Mouse (Mus musculus) urinary bladder, adult 18-20 months (tissue): ENCODE data around the gene Plaa.
"Not testable (repeated sequence)": the region's sequence is repeated elsewhere in the genome, so short reads cannot be mapped to it uniquely, and the experiment has no call there.

Source experiments
- DNase-seq, 2 experiments: peaks; one replicate each; pipeline ENCODE4 v3.0.0; 2022; ENCODE audit warnings: low spot score in 2 of 2, mixed read lengths in 2 of 2

Gene Plaa

DNA sequence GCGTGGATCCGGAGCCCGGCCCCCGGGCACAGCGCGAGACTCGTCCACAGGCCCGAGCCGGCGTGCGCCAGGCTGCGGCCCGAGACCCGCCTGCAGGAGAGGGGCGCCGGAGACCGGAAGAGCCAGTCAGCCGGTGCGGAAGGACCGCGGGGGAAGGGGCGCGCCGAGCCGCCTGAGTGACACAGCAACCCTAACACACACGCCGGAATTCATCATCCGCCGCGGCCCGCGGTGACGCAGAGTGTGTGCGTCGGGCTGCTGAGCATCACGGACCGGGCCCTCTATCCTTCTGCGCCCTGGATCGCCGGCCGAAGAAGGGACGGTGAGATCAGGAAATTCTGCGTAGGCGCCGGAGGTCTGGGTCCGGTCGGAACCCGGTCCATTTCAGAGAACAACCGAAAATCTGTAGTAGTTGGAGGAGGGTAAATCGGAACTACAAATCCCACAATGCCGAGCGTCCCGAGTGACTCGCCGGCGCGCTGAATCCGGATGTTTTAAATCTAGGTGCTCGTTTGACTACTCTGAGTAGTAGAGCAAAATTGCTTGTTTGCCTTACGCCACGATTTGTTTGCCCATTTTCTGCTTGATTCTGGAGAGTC, at the start of gene Plaa:
Gene Plaa (minus strand): TSS at position 214 of the 599 bp plus-strand sequence.
- DNase-seq: peak; percentile 88 to 91

DNA sequence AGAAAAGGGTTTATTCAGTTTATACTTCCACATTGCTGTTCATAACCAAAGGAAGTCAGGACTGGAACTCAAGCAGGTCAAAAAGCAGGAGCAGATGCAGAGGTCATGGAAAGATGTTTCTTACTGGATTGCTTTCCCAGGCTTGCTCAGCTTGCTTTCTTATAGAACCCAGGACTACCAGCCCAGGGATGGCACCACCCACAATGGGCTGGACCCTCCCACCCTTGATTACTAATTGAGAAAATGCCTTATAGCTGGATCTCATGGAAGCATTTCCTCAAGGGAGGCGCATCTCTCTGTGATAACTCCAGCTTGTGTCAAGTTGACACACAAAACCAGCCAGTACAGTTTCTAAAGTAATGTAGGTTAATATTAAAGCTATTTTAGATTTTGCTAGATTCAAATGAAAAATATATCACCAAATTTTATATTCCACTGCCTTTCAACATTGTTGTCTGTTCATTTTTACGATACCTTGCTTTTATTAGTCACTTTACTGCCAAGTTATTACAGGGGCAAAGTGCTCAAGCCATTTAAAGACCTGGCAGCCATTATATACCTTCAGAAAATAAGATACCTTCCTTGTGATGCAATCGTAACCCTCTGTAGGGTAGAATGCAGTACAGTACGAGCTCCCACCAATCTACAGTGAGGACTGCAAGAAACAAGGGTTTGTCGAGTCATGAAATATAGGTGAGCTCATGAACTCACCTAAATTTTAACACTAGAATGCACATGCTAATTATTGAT, 47.6 kb upstream of the Plaa start:
- not testable (repeated sequence) for DNase-seq

DNA sequence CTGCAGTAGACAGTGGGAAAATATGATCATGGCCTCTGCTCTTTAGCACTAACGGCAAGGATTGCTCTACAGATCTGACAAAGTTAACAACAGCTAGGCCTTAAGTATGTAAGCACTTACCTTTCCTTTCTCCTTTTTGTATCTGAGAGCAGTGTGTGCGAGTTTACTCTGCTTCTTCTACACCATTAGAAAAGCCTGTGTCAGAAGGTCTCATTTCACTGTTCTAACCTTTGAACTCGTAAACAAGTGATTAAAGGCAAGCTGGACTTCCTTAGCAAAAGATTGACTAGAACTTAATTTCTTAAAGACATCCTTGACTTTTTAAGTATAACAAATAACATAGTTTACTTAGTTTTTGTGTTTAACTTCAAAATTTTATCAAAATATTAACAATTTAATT, 46.9 kb upstream of the Plaa start, which contains the start of gene Lrrc19:
Gene Lrrc19 (minus strand): TSS at position 225 of the 400 bp plus-strand sequence.
- DNase-seq: no peak

DNA sequence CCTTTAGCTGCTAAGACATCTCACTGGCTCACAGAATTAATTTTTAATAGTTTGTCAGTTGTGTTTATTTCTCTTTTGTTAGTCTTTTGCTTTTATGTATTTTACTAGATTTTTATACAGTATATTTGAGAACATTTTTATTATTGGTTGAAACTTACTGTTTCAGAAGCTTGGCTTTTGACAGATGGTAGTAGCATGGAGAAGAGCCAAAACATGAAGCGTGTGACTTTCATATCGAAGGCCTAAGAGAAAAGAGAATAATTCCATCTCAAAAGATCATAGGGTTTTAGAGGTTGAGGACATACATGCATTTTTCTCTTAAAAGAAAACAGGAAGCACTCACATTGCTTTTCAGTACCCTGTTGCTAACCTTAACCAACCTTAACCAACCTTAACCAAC, 40.1 kb upstream of the Plaa start:
- no peak for DNase-seq

DNA sequence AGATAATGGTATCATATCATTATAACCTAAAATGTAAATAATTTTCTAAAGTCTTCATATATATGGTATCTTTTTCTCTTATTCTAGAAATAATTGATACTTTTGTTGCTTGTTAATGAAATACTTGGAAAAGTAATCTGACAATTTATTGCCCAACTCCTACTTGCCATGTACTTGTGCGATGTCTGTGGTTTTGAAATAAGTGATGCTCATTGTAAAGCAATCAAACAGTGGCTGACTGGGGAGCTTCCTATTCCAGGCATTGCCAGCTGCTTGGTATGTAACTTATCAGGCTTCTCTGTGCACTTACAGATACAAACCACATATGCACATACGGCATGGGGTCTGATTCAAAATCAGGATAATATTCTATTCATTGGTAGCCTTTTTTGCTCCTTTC, 17.0 kb upstream of the Plaa start:
- DNase-seq: no peak

DNA sequence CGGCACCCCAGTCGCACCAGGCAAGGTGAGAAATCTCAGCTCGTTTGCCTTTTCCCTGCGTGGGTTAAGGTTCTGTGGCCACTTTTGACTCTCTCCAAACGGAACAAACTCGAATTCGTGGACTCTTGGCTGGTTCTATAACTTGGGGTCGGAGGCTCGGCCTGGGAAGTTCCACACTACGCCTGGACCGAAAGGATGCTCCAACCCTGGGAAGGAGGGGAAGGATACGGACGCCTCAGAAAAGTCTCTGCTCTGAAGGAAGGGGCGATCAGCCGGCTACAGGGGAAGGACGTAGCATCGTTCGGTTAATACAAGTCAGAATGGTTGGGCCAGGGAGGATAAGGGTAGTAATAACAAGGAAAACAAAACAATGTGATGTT, 11.6 kb upstream of the Plaa start:
- DNase-seq: peak in 1 of 2 experiments; percentile 2

DNA sequence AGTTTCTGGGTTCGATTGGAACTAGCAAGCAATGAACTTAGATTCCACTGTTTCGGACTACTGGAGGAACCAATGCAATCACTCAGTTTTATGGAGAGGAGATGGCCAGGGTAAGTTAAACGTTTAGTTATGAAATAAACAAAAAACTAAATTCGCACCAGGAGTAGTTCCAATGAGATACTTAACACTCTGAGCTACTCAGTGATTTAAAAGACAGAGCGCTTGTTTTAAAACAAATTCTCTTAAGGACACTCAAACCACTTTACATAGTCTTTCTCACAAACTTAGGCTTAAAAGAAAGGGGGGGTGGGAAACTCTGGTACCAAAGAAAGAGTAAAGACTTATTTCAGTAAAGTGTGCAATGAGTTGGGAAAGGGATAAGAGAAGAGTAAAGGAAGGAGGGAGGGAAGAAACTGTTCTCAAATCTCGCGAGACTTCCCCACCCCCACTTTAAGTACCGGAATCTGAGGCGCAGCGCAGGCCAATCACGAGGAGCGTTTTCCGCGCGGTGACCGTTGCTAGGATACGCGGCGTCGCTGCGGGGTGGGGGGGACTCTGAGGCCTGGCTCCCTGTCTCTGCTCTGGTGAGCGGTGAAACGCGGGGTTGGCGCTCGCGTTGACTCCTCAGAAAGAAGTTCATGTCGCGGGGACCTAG, 11.1 kb upstream of the Plaa start, which contains the start of gene Ift74:
Gene Ift74 (plus strand): TSS at position 520 of the 655 bp plus-strand sequence.
- DNase-seq: peak; percentile 69 to 91

DNA sequence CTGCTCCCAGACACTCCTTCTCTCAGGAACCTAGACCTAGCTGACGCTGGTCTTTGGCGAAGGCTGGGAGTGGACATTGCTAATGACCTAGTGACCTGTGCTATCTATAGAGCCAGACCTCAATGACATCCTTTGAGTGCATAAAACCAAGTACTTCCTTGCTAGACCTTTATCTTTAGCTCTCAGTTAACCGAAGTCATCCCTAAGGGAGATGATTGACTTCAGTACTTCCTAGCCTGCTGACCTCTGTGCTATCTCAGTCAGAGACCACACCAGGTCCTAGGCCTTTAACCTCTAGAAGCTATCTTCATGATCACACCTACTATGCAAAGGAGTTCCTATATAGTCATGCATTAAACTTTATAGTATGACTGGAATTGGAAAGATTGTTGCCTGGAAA, 7.3 kb upstream of the Plaa start:
- DNase-seq: no peak

DNA sequence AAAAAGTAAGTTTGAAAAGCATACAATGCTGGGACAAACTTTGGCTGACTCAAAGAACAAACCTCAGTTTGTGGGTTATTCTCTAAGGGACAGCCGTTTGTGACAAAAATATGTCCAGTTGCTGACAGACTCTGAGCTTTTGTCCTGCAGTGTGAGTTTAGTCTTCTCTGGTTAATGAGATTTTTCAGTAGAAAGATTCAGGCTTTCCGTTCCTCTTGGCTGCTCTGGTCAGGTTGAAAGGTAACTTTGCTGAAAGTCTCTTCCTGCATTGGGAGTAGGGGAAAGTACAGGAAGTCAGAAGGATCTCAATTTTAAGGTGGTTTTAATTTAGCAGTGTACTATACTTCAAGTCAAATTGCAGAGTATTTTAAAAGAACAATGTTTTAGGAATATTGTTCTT, 2.5 kb upstream of the Plaa start:
- no peak for DNase-seq

DNA sequence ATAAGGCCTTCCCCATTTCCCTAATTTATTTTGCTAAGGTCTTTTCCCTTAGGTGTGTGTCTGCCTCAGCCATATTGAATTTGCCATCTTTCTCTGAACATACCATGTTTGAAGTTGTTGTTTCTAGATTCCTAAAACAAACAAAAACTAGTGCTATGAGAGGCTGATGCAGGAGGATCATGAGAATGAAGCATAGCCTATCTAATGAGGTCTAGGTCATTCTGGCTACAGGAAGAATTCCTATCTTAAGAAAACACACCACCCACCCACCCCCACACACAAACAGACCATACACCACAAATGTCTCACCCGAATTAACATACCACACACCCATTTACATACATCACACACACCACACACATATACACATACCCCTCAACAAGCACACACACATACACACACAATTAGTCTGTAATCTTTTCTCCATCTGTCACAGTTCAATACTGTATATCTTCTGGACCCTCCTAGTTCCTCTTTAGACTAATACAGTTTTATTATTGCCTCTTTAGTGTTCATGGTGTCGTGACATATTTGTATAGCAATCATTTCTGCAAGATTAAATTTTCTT, 1.5 kb upstream of the Plaa start:
- DNase-seq: no peak

DNA sequence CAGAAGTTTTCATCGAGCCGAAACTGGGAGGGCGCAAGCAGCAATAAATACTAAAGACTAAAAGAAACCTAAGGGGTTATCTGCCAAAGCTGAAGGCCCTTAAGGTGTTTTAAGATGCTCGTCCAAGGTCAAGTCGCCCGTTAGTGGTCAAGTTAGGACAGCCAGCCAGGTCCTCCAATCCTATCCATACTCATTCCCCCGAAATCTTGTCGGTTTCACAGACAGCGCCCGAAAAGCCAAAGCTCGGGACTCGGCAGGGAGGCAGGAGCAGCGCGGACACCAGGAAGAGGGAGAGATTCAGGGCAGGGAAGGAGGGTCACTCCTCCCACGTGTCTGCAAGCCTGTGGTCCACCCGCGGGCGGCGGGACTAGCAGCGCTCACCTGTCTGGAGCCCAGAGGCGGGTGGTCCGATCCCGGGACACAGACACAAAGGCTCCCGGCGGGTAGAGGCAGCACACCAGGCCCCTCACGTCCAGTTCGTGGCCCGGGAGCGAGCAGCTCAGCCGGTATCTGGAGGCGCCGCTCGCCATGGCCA, 481 bp downstream of the Plaa start:
- no peak for DNase-seq

DNA sequence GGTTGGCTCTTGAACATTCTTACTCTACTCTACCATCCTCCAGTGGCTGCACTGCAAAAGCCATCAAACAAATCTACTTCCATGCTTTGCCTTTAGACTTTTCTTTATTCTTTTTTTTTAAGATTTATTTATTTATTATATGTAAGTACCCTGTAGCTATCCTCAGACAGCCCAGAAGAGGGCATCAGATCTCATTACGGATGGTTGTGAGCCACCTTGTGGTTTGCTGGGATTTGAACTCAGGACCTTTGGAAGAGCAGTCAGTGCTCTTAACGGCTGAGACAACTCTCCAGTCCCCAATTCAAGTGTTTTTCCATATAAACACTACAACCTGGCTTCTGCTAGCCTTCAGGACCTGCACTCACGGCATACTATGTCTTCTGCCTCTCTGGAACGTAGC, 1.6 kb downstream of the Plaa start:
- no peak for DNase-seq

DNA sequence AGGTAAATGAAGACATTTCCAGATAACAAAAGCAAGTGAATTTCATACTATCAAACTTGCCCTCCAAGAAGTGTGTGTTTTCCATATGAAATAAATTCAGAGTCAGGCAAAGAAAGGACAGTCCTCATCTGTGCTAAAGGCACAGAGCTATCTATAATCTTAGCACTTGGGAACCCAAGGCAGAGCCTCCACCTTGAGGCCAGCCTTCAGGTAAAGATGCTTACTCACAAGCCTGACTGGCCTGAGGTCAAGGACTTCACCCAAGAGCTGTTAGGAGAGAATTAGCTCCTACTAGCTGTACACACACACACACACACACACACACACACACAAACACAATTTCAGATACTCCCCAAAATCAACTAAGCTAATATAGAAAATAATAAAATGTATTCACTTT, 10.3 kb downstream of the Plaa start:
- DNase-seq: no peak

DNA sequence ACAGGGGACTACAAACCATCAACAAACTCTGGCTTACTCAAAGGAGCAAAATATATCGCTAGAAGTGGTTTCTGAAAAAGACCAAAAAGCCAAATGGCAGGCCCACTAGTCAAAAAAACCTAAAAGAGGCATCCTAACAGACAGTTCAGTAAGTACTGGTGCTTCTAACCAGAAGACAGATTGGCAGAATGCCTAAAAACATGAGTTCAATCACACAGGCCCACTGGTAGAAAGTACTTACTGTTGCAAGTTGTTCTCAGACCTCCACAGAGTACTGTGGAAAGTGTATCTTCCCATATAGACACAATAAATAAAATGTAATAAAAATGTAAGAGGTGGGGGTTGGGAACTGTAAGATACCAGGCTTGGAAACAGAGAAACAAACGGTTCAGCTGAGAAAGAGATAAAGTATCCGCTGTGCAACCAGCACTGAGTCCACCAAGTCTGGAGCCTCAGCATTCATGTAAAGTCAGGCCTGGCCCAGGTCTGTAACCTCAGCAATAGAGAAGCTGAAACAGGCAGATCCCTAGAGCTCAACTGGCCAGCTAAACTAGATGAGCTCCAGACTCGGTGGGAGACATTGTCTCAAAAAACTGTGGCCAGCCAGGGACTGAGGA, 11.2 kb downstream of the Plaa start:
- DNase-seq: no peak

DNA sequence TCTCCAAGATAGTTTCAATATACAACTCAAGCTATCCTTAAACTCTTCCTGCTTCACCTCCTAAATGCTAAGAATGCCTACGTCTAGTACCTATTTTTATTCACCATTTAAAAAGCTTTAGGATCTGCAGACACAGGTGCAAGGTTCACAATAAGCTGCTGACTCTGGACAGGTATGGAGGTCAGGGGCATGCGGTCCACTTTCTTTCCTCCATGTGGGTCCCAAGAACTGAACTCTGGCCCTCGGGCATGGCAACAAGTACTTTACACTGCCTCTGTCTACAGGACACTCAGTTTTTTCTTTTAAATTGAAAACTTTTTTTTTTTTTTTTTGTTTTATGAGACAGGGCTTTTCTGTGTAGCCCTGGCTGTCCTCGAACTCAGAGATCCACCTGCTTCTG, 30.4 kb downstream of the Plaa start:
- DNase-seq: no peak

DNA sequence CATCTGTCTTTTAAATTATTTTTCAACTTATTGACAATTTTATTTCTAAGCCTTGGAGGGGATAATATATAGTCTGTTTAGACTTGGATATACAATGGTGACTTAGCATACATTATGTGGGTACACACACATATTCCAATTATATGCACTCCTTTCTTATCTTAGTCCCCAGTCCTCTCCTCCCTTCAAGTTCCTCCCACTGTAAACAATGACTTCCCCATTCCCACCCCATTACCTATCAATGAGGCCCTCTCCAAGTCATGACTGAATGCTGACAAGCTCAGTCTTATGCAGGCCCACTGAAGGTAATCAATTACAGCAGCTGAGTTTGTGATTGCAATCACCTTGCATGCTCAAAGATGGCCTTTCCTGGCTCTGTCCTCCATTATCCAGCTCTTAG, 38.7 kb downstream of the Plaa start:
- DNase-seq: no peak

DNA sequence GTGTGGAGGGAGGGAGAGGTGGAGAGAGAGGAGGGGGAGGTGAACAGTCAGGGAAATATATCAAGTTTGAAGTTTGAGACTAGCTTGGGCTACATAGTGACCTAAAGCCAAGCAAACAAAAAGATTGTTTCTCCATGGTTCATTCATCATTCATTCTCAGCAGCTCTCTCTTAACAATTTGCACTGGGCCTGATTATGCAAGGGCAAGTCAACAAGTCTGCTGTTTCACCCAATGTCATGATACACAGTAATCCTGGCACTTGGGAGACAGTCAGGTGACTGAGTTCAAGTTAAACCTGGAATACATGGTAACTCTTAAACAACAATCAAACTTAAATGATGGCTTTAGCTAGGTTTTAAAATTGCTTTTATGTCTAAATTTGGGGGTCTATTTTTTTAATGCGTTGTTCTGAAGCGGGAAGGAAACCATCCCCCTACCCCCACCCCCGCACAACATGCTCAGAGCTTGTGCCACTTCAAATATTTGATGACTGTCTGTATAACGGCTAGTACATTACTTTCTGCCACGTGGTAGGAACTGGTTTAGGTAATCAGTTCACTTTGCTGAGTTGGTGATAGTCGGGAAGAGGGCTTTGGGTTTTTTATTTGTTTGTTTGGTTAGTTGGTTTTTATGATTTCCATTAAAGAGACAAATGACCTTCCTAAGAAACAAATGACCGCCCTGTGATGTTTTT, 40.9 kb downstream of the Plaa start:
- no peak for DNase-seq

DNA sequence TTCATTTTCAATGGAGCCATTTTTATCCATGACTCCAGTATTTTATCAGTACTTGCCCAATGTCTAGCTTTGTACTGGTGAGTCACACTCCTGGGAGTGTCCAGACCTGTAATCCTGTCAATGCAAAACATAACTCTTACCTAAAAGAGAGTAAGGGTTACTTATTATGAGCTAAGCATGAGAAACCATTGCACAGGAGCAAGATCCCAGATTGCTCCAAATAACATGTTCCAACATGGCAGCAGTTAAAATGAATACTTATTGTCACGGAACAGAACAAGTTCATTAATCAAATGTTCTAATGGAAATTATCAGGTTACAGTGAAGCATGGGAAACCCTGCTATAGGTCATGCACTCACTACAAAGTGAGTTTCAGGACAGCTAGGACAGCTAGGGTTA, 42.7 kb downstream of the Plaa start:
- DNase-seq: no peak

DNA sequence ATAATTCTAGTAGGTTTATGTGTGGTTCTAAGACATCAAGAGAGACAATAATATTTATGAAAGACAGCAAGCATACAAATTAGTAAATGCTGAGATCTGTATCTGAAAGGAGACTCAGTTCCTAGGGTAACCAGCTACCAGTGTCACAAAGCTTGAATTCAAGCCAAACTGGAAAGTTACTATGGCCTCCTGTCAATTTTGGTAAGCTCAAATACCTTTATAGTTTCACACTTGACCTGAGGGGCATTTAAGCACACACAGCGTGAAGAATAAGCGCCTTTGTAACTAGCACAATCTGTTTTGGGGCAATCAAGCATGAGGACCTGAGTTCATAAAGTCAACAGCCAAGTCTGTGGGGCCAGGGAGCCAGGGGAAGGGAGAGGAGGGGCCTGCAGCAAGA, 43.8 kb downstream of the Plaa start:
- DNase-seq: no peak

DNA sequence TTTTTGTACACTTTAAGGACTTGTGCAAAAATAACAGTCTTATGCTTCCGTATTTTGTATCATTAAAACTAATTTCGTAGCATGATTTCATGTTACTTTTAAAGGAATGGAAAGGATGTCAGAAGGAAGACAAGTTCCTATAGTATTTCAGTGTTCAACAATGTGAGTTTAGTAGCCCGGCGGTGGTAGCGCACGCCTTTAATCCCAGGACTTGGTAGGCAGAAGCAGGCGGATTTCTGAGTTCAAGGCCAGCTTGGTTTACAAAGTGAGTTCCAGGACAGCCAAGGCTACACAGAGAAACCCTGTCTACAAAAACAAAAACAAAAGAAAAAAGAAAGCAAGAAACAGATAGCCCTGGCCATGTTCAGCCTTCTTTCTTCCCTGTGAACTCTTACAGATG, 45.9 kb downstream of the Plaa start:
- no peak for DNase-seq
